Mouse (Mus musculus) spleen, postnatal 10 days (tissue): Measurements from ENCODE around the gene Zfp622.
"Not testable (repeated sequence)": the region's sequence is repeated elsewhere in the genome, so short reads cannot be mapped to it uniquely, and the experiment has no call there.

Experiments used
- DNase-seq, 2 experiments: peaks; one replicate each; pipeline ENCODE4 v3.0.0; 2021 to 2022; ENCODE audit warnings: low spot score in 2 of 2

The Zfp622 gene

DNA sequence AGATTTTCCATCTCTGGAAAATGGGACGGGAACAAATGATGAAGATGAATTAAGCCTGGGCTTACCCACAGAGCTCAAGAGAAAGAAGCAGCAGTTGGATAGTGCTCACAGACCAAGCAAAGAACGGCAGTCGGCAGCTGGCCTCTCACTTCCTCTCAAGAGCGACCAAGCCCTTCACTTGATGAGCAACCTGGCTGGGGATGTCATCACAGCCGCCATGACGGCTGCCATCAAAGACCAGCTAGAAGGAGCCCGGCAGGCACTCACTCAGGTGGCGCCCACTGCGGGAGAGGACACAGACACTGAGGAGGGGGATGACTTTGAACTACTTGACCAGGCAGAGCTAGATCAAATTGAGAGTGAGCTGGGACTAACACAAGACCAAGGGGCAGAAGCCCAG is 12.6 kb upstream of the Zfp622 start:
- DNase-seq = no peak

DNA sequence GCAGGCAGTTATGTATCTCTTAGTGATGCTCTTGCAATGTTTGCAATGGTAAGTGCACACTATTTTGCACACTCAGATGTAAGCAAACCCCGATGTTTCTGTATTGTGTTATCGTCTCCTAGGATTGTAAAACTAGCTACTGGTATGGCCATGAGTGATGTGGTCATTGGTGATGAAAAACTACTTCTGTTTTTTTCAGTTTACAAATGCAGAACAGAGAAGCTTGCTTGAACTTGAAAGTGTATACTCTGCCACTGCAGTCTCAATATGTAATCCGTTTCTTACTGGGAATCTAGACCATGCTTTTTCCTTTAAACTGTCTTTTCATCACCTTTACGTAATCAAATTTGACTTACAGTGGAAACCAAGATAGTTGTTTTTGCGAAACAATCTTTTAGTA is 11.4 kb upstream of the Zfp622 start:
- DNase-seq = no peak

DNA sequence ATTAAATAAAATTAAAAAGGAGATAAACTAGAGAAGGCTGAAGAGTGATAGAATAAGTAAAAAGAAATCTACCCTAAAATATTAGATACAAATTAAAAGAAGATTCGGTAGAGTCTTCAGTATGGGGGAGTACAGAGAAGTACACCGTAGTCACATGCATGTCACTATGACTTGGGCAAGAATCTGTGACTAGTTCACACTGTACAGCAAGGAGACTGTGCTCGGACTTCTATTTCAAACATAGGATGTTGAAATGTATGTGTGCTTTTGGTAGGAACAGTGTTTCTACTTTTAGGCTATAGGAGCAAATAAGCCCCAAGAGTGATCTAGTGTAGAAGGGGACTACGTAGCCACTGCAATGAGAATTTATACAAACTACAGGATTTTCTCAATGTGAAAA is 9.8 kb upstream of the Zfp622 start:
- DNase-seq = no peak

DNA sequence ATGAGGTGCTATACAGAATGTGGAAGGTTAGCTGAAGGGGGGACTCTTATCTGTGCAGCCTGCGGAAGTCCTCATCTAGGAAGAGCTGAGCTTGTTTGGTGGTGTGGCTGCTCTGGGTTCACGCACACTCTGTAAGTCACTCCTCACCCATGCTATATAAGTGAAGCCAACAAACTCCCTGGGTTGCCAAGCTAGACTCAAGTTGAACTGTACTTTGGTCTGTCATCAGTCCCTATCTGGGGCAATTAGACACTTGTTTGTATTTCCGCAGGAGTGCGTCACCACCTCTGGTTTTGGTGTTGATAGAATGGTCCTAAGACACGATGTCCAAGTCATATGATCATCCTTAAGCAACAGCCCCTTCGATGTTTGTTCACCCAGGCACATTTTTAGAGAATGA is 8.4 kb upstream of the Zfp622 start:
- no peak for DNase-seq

DNA sequence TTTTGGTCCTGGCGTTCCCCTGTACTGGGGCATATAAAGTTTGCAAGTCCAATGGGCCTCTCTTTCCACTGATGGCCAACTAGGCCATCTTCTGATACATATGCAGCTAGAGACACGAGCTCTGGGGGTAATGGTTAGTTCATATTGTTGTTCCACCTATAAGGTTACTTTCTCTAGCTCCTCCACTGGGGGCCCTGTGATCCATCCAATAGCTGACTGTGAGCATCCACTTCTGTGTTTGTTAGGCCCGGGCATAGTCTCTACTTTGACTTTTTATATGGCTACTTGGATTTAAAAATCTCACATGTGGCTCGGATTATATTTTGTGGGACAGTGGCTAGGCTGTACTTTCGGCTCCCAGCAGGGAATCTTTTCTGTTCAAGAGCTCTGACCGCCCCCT is 552 bp upstream of the Zfp622 start:
- DNase-seq = not testable (repeated sequence)

DNA sequence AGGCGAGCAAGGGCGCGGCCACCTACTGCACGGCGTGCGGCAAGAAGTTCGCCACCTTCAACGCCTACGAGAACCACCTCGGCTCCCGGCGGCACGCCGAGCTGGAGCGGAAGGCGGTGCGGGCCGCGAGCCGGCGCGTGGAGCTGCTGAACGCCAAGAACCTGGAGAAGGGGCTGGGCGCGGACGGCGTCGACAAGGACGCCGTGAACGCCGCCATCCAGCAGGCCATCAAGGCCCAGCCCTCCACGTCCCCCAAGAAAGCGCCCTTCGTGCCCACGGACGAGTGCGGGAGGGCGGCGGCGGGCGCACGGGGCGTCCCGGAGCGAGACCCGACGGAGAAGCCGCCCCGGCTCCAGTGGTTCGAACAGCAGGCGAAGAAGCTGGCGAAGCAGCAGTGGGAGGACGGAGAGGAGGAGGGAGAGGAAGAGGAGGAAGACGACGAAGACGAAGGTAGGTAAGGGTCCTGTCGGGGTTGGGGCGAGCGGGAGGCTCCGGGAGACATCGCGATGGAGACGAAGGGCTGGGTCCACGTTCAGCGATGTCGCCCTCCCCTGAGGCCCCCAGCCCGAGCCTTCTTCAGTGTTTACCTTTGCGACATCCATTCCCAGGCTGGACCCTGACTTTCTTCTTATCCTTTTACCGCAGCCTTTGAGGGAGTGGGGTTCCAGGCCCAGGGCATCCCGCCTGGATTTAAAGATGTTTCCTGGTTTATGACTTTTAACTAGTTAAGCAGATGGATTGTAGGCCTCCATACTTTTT is 747 bp downstream of the Zfp622 start:
- no peak for DNase-seq

DNA sequence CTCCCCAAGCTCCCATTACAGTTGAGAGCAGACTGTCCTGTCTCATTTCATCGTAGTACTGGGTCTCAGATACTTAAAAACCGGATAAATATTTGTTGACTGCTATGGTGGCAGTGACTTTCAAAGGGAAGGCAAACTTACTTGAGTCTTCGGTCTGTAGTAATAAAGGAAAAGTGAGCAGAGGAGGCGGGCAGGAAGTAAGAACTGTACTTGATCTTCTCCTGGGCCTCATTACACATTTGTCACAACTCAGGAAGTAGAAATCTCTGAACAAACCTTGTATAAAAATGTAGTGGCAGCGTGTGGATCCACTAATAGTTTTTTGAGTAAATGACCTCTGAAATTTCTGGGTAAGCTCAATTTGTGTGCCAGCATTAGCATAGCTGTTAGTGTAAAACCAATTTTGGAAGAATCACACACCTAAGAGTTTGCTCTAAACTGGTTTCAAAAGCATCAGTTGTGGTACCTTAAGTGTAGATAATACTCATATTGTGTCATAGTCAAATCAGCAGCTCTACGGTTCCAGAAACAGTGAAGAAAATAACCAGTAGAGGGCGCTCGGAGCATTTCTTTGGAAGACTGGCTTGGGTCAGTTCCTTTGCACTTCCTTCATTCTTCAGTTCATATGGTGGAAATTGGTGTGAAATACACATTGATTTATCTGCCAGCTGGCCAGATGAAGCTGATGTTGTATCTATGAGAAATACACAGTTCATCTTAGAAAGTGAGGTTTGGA is 9.0 kb downstream of the Zfp622 start:
- peak; percentile 19 to 59 for DNase-seq

DNA sequence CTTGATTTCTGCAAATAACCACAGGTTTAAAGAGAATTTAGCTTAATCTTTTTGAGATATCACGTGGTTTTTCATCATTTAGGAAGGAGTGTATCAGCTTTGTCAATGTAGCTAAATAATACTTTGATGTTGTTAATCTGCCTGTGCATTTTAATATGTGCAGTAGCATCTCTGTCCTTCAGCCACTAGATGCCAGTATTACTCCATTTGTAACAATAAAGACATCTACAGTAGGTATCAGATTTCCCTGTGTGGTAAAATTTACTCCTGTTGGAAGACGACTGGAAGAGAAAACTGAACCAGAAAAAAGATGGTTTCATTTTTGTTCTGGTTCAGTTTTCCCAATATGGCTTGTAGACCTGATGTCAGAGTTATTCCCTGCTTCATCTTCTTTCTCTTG is 11.4 kb downstream of the Zfp622 start:
- DNase-seq = no peak

DNA sequence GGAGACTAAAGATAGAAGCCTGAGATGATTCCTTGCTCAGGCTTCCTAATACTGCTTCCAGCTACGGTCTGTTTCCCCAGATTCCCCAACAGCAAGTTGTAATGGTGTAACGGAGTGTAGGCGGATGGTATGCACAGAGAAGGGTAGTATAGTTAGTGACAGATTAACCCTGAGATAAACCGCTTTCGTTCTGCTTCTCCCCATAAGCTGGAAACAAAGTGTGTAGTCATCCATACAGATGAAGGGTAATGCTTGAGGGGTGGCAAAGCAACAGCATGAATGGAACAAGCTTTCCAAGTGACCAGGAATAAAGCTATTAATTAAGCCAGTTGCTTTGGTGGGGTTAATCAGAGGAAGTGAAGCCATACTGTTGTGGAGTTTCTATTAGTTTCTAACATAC is 15.4 kb downstream of the Zfp622 start:
- DNase-seq = not testable (repeated sequence)

DNA sequence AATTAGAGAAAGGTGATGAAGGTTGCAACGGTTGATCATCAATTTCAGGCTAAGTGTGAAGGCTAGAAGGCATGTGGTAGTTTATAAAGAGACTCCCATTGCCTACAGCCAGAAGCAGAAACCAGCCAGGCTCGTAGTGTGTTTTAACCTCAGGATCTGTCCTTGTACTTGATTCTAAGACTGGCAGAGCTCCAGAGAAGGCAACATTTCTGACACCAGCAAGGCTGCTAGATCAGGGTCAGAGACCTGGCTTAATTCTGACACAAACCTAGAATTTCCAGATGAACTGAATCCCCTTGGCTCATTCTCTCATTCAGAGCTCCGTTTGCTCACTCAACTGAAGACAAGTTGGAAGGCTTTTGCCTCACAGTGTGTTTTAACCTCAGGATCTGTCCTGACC is 24.5 kb downstream of the Zfp622 start:
- no peak for DNase-seq

DNA sequence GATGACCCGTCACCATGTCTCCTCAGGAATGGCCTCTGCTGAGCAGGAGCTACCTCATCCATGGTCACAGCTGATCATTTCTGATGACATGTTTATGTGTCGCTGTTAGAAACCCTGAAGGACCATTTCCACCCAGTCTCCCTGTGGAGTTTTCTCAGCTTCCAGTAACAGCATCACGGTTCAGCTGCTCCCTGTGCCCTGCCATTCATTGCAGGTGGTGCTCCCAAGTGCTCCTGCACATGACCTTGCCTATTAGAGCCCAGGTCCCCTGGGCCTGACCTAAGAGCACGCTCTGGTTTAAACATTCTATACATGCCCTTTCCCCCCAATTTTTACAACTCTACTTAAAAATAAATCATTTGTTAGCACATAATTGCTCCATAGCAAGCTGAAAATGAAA is 28.7 kb downstream of the Zfp622 start:
- no peak for DNase-seq

DNA sequence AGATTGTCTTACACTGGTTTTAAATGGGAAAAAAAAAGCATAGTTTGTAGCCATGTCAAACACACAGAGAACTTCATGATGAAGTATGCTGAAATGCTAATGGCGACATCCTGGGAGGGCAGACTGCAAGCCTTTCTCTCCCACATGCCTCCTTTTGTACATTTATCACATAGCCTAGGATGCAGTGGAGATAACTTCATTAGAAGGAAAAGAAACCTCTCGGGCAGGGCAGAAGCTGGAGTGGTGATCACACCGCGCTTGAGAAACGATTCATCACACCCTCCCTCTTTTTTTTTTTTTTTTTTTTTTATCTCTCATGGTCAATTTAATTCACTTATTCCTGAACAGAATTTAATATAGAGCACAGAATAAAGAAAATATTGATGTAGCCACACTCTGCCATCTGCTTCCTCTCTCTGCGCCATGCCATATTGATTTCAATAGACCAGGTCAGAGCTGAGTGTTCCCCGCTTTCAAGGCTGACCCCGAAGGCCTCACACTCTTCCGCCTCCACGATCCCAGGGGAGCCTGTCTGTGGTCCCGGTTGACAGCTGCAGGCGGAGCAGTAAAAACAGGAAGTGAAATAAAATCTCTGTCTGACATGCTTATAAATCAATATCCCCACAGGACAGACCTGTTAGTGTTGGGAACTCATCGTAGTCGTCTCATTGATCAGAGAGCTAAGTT is 32.0 kb downstream of the Zfp622 start:
- peak in 1 of 2 experiments; percentile 61 for DNase-seq

DNA sequence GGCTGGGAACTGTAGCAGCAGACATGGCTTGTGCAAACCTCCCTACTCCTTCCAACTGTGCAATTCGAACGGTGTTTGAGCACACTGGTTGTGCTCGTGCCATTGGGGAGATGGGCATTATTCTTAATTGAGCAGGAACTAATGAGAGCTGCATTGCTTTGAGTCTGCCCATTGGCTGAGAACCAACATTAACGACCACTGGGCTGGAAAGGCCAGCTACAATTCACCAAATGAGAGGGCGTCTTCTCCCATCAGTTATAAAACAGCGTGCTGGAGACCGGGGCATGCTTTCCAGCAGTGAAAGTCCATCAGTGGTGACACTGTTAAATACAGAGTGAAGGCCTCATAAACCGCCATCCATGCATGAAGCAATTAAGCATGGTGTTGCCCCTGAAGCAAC is 37.6 kb downstream of the Zfp622 start:
- no peak for DNase-seq

DNA sequence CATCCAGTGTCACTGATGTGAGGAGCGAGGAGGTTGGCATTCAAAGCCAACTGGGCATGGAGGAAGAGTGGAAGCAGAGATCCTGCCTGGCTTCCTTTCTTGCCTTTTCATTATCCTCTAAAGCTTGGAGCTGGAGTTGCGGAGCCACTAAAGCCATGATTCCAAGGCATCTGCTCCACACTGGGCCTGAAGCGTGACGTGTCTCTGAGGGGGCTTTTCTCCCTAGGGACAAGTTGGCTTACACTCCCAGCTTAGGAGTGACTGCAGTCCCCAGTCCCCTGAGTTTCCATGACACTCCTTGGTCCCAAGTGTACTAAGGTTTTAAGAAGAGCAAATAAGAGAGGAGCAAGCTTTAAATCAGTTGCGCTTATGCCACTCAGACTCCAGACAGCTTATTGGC is 38.5 kb downstream of the Zfp622 start:
- DNase-seq = no peak

DNA sequence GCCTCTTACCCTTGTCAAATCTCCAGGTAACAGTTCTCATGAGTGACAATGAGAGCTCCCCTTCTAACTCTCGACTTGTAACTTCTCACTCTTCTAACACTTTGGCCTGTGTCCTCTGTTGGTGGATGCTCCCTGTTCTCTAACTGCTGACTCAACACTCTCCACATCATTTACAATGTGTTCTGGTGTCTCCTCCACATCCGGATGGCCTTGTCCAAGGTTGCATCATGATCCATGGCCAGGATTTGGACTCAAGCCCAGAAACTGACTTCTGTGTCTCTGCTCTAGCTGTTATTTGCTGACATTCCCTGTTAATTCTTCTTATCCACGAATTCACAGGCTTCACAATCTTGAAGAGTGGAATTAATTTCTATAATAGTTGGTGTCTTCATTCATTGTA is 47.5 kb downstream of the Zfp622 start:
- DNase-seq = no peak

DNA sequence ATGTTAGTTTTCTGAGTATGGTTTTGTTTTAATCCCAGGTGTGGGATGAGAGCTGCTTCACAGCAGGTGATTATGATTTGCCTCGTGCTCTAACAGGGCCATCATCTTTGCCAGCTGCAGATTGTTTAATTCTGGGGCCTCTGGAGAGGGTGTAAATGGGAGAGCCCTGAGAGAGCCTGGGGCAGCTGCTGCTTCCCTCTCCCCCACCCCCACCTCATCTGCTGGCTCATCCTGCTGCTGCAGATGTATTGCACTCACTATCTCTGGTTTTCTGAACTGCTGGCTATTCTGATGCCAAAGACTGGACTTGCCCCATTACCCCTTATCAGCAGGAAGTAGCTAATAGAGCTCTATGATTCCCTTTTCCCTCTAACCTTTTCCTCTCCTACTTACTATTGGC is 56.4 kb downstream of the Zfp622 start:
- DNase-seq = no peak

DNA sequence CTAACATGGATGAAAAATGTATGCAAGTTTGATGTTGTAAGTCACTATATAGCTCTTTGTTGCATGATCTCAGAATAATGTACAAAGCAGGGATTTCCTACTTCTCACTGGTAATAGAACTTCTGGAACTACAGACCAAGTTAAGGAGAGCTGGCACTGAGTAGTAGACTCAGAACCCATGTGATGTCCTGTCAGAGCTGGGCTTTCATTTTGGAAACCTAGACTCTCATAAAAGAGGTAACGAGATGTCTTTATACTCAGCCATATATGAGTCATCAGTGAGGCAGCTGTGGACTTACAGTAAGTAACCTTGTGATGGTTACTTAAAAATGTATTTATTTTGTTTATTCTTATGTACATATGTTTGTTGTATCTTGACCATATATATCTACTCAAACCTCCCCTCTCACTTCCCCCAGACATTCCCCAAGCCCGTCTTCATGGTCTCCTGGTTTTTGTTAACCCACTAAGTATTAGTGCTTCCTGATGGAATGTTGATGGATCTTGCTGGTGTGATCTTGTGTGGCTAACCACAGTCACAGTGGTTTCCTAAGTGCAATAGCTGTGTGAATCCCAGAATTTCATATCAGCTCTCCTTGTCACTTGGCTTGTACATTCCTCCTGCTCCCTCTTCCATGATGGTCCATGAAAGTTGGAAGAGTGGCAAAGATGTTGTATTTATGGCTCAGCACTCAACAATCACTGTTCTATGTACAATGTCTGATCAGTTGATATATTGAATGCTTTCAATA is 57.2 kb downstream of the Zfp622 start:
- DNase-seq = no peak
